Mouse (Mus musculus) CD4-positive, CD25-positive, alpha-beta regulatory T cell, adult 4 months (primary cell): ENCODE measurements at regions not wholly inside any gene's neighbourhood (a gene's known extent, or its start where the extent isn't known, plus 50 kb on each side); places are given as distances from the start of the nearest gene placed in this dataset.

ENCODE experiments used
- ATAC-seq: one replicate; pipeline ENCODE4 v1.8.0; 2017

DNA sequence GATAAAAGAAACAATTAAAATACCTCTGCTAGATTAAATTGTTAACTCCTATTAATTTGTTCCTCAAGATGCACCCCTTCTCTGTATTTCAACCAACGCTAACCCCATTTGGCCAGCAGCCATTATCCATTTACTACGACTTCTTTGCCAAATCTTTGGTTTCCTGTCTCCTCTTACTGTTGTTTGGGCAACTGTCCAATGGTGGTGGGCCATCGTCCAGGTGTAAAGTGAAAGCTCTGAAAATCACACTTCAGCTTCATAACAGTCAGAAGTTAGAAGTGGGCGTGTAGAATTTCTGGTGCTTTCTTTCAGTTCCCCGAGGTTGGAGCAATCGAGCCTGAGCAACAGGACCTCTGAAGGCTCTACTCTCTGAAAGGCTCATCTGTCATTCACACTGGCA is 66.8 kb upstream of the Zbtb20 start:
- ATAC-seq = no peak

DNA sequence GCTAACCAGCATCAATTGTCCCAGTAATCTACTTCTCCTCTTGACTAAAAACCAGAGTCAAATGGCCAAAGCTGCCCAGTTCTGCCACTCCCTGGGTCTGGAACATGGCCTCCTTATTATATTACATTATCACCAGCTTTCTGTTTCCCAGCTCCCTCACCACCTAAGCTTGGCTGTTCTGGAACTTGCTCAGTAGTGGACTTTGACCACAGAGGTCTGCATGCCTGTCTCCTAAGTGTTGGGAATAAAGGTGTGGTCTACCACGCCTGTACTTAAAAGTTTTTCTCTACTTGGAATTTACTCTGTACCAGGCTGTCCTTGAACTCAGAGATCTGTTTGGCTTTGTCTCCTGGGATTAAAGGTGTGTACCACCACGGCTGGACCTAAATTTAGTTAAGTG is 68.1 kb upstream of the Zbtb20 start:
- no peak for ATAC-seq

DNA sequence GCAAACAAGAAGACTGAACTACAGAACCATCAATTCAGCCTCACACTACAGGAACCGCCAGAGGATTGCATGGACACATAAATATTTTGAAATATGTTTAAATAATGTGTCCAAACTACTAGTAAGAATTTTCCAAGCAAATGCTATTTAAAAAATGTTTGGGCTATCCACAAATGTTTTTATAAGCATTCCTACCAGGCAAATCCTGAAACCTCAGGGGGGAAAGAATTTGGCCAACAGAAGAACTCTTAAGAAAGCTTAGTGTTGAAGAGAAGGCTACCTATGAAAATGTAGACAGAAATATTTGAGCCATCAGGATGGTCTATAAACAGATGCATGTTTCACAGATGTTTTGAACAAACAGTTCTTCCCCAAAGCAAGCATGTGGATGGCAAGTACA is 72.1 kb upstream of the Zbtb20 start:
- ATAC-seq = no peak

DNA sequence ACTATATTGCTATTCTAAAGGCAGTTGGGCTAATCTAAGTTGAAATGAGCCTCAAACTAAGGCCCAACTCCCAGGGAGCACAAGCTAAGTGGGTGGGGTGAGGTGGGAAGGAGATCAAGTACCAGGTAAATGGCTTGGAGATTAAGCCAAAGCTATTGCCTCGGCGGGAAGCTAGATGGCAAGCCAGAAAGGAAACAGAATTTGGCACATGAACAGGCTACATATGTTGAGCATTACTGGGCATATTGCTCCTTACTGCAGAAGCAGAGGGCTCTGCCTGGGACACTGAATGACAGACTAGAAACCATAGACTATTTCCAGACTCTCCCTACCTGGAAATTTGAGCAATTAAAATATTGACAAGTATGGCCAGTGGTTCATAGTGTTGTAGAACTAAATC is 83.1 kb upstream of the Zbtb20 start:
- ATAC-seq = no peak

DNA sequence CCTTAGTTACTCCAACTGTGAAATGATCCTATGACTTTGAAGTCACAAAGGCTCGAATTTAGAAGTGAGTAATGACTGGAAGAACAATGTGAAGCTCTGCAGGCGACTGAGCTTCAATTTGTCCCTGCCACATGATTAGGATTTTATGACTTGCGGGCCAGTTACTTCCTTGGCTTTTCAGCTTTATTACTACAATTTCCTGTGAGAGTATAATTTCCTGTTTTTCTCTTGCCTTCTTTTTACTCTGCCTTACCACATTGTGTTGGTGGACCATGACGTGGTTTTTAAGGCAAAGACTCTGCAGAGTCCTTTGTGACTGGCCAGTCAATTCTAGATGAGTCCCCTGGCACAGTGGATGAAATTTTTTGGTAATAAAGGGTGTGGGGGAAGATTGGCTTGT is 91.0 kb upstream of the Zbtb20 start:
- ATAC-seq = no peak

DNA sequence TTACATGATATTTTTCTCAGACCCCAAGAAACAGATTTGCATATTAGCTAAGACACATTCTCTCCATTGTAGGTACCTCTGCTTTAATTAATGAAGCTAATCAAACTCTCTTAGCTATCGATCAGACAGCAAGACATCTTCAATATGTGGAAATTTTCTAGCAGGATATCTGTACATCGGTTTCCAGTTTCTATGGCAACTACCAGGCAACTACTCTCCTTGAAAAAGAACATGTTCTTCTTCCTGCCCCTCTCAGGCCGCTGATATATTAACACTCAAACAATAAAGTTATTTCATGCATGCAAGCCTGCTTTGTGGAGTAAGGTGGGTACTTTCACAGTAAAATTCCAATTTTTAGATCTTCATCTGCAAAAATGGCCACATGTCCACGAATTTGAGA is 91.7 kb upstream of the Zbtb20 start:
- no peak for ATAC-seq

DNA sequence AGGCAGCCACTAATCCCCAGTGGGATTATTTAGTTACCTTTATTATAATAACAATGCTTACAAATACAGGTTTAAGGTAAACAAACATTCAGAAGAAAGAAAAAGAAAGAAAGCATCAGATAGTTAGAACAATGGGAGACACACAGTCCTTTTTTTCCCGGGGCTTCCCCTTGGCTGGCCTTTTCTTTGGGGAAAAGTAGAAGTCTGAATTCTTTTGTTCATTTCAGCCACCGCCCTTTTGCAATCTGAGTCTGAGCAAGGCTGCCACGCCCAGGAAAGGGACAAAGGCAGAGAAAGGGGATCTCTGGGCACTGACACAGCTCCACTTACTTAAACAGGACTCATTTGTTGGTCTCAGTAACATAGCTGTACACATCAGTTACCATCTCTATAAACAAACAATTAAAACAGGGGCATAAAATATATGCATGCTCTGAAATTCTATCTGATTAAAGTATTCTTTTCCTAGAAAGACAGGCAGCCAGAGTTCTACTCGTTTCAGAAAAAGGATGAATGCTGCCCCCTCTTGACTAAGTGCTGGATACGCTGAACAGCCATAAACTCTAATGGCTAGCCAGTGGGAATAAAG is 93.5 kb upstream of the Zbtb20 start:
- ATAC-seq = no peak

DNA sequence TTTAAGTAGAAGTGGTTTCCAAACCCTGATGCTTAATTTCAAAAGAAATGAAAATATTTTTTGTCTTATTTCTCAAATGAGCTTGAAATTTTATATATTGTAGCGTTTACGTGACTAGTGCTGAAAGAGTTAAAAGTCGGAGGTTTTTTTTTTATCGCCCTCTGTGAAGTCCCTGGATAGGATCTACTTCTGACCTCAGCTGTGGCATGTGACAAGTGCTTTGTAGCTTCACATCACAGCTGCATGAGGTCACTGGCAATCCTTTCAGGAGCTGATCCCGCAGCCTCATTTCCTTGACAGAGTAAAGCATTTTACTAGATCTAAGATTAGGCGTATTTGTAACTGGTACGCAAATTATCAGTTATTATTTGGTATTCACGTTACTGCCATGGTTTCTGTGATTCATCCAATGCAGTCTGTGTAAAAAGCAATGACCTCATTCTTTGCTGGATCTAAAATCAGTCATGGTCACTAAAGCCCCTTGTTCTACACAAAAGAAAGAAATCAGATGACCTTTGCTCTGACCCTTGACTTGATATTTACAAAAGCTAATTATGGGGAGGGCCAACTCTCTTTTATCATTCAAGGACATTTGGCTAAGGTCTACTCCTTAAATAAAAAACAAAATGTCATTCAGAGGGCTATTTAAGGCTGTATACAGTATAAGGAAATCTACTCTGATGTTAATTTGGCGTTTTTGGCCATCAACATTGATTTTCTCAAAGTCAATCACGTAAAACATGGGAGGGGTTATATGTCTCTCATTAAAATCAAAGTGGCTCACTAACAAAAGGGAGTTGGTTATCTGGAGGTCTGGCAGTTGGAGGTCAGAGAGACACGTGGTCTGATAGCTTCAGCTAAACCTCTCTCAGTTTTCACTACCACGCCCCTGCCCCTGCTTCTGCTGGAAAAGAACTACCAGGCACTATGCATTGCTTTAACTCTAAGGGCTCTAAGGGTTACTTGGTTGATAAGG is 94.3 kb upstream of the Zbtb20 start:
- no peak for ATAC-seq

DNA sequence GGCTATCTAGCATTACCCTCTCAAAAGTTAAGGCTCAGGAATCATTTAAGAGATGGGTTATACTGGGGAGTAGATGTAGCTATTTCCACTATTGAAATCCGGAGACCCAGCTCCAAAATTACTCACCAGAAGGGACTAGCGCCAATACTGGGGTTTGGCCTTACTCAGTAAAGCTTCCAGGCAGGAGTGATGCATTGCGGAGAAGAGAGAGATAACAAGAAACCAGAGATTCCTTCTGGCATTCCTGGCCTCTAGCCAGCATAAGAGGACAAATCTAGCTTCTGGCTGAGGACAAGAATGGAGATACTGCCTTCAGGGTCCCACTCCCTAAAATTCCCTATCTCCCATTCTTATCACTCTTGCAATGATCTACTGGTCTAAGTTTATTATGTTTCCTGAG is 95.7 kb upstream of the Zbtb20 start:
- ATAC-seq = no peak

DNA sequence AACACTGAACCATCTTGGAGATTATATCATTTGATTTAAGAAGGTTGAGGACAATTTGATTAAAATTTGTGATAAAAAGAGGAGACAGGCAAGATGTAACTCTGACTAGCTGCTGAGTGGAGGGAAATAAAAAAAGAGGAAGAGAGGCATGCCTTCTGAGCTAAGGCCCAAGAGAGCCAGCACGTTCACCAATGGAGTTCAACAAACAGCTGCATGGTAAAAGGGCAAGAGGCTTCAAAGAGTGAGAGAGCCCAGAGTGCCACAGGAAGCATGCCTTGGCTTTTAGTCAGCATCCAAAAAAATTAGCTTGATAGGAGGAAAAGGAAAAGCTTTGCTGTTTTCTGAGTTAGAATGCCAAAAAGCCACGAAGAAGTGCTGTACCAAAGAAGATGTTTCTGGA is 103.0 kb upstream of the Zbtb20 start:
- ATAC-seq = no peak

DNA sequence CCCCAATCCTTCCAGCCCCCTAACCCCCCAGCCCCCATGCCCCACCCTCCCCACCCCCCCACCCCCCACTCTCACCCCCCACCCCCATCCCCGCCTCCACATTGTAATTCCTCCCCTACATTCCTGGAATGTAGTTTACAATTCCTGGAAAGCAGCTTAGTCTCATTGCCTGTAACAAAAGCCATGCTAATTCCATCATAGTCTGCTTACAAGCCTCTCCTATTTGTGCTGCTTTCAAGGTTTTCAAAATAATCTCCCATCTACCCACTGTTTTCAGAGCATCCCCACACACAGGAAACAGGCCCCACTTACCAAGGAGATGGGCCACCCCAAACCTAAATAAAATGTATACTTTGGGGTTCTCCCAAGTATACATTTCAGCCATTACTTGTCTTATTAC is 105.5 kb upstream of the Zbtb20 start:
- no peak for ATAC-seq

DNA sequence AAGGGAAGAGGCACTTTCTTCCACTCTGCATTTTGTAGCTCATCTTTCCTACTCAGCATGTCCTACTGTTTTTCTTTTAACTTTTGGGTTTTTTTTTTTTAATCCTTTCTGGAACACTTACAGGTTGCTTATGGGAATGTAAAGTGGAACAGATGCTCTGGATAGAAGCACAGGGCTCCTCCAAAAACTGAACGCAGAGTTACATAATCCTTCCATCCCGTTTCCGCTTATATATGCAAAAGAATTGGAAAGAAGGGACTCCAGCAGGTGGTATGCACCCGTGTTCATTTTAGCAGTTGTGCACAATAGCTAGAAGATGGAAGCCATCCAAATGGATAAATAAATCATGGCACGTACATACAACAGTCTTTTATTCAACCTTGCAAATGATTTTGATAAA is 127.0 kb upstream of the Zbtb20 start:
- no peak for ATAC-seq

DNA sequence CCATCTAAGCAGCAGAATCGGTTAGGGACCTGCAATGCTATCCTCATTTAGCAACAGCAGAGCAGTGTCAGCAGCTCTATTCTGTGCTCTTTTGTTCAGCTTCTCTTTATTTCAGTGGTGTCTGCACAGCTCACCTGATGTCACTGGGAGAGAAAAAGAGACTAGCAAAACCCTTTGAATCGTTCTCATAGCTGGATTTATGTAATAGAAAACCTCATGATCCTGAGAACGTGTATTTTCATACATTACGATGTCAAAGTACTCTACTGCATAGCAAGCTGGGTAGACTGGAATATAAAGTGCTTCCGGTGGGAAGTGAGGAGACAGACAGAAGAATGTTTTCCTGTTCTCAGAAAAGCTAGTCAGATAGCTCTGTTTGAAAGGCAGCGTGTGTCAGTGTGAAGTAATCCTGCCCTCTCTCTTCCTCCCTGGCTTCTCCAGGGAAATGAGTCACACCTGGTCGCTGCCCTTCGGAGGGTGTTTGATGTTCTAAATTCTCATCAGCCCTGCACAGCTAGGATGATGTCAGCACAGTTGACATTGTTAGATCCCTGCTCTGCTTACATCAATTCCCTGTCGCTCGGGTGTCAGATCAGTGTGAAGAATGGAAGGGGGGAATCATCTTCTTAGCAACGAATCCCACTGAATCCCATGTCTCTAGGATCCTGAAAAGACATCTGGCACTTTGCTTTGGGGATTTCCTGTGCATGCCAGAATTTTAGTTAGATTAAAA is 129.6 kb upstream of the Zbtb20 start:
- ATAC-seq = no peak

DNA sequence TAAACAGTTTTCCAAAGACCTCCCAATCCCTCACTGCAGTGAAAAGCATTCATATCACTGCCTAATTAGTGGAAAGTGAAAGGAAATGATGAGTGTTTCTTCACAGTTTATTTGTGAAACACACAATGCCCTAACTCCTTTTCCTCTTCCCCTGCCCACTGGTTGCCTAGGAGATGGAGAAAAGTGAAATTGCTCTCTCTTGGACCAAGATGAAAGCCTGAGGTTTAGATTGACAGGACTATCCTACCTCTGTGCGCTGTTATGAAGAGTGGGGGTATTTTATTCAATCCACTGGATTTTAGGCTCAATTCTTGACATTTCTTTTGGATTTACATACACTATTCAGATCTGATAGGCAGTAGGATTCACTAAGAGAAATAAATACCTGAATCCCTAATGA is 132.1 kb upstream of the Zbtb20 start:
- ATAC-seq = no peak

DNA sequence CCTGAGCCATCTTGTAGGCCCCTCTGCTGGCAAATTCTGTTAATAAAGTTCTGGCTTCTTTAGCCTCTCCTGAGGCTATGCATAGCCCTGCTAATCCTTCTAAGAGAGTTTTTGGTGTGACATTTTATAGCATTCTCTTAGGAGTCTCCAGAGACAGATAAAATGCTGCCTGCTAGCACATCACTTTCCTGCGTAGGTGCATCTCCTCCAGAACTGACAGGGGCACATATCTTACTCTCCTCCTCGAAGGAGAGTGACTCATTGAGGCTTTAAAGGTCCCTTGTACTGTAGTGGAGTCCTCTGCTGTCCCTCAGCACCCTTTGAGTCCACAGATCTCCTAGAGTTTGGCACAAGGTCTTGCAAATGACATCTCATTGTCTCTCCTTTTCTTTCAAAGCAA is 132.6 kb upstream of the Zbtb20 start:
- ATAC-seq = no peak

DNA sequence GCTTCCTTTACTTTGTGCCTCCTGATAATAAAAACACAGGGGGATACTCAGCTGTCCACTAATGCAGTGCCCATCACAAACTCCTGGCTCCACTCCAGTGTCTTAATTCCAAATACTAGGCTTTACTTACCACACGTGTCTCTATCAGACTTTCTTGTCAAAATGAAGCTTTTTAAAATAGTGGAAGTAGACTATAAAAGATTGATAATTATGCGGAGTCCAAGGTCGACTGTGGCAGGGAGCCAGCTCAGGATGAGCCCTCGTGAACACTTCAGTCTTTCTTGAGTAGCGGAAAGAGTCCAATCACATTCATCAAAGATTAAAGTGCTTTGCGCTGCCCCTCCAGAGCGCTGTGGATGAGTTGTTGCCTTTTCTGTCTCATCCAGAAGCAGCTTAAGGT is 147.9 kb upstream of the Zbtb20 start:
- ATAC-seq = no peak

DNA sequence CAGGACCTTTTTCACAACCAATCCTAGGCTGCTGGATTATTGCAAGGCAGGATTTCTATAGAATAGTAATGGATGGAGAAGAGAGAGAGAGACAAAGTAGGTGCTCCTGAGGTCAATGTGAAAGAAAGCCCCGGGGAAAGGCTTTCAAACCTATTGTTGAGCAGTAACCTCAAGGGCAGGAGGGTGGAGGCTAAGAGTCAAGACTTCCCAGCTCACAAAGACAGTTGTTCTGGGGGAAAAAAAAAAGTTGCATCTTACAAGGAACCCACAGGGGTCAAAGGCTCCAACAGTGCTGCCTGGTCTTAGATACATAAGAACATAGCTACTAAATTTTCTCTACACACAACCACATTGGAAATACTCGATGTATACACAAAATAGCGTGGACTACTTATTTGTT is 155.8 kb upstream of the Zbtb20 start:
- ATAC-seq = no peak

DNA sequence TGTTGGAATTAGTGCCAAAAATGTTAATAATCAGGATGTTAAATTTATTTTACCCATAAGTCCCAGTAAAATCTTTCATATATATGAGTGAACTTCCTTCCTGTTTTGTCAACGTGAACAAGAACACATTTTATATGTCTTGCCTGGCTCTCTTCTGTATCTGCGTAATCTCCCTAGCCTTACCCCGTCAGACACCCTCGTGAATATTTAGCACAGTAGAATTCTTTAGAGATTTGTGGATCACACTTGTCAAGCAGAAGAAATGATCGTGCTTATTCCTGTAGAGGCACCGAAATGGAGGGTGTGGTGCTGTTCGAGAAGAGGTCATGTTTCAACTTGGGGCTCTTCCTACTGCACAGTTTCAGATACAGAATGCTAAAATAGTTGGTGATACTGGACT is 157.2 kb upstream of the Zbtb20 start:
- ATAC-seq = no peak

DNA sequence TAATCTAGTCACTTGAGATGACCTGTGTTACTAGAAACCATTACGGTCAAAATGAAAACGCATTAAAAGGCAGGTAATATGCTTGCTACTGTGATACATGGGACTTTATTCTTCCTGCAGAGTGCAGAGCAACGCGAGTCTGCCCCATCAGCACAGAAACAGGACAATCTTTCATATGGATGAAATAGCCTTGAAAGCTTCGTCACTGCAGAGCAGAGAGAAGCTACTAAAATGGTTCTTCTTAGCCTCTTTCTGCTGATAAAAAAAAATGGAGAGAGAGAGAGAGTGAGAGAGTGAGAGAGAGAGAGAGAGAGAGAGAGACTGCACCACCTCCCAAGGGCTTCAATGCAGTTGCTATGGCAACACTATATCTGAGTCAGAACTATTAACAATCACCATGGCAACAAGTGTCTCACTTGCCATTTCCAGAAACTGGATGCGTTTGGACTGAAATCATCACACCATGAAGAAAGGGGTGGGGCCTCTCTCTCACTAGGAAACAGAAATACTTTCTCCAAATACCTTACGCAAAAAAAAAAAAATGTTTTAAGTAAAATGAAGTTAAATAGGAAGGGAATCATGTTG is 157.8 kb upstream of the Zbtb20 start:
- ATAC-seq = no peak

DNA sequence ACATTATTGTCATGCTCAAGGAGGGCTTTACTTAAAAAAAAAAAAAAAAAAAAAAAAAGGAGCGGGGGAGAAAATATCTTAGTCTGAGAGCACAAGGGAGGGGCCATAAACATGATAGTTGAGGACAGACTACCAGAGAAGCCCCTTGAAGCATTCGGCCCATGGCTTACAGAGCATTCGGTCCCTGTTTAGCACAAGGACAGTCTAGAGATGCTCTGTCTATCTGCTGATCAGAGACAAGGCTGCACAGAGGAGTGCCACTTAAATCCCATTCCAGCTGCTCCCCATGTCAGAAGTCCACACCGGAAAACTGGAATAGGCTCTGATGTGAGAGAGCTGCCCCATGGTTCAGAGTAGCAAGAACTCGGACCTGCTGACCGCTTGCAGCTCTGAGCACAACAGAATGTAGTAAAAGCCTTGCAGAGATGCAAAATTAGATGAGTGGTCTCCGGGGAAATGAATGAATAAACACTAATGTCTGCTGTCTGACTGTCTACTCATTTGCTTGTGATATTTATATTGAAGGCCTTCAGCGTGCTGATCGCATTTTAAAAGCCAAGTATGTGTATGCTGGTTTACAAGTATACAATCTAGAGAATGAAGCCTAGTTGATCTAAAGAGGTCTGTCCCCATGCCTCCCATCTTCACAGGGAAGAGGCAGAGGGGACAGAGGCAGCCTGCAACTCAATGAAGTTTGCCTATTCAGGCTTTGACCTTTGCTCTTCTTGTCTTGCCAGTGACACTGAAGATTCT is 158.4 kb upstream of the Zbtb20 start:
- ATAC-seq = no peak

DNA sequence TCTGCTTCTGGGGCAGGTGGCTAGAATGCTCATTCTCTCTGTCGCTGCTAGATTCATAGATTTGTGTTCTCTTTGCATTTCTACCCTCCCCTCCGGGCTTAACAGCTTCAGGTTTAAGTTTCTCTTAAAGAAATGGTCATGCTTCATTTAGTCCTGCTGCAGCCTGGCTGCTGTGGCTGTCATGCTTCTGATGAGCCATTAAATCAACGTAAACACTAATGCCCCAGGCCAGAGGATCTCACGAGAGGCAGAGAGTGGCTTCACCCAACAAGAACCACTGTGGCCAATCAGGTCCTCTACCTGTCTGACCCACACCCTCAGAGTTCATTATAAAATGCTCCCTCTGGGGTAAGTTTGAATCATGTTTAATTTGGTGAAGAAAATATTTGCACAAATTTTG is 173.0 kb upstream of the Zbtb20 start:
- no peak for ATAC-seq

DNA sequence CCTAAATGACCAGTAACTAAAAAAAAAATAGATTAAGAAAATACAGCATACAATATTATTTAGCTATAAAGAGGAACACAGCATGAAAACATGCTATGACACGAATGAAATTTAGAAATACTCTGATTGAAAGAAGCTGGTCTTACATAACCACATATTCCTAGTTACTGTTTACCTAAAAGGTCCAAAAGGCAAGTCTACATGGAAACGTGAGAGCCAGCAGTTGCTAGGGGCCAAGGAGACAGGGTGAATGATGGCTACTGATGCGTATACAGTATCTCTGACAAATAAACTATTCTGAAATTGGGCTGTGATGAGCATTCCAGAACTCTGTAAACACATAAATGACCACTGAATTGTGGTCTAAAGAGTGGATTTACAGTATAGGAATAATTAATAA is 194.5 kb upstream of the Zbtb20 start:
- no peak for ATAC-seq

DNA sequence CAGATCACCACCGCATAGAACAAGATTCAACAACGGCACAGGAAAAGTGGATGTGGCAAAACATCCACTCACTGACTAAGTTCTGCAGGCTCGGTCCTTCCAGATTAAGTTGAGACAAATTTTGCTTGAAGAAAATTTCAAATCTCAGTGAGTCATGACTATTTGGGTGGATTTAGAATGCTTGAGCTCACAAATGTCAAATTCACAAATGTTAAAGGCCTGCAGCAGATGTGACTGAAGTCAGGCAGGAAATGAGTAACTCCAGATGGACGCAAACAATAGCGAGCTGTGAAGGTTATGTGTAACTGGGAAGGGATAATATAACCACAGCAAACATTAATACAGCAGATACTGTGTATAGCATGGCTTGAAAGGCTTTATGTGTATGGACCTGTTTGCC is 198.5 kb upstream of the Zbtb20 start:
- ATAC-seq = no peak
